Mouse (Mus musculus) heart, adult 2 months (tissue): ENCODE measurements around the gene Fuk. TPM values are rescaled to one million over a fixed set of nuclear protein-coding genes. Genes with fewer than 3 reads are reported as not detected.
"Not testable (repeated sequence)": the region's sequence is repeated elsewhere in the genome, so short reads cannot be mapped to it uniquely, and the experiment has no call there.

Source experiments
- DNase-seq, 2 experiments: peaks; one replicate each; pipeline ENCODE4 v3.0.0; 2021
- H3K27ac ChIP-seq: fragments of 200-600 bp; 2 replicates; pipeline ENCODE4 v1.8.1; 2022
- H3K27me3 ChIP-seq: fragments of 200-500 bp; 2 replicates; pipeline ENCODE4 v1.6.1; 2012; ENCODE audit warnings: mild to moderate bottlenecking, low read length, inconsistent platforms, mixed read lengths; ENCODE audit not compliant: control insufficient read depth, insufficient read depth
- H3K36me3 ChIP-seq: fragments of 200-500 bp; 2 replicates; pipeline ENCODE4 v1.6.1; 2012; ENCODE audit warnings: low read length, inconsistent platforms; ENCODE audit not compliant: control insufficient read depth, insufficient read depth
- H3K4me1 ChIP-seq: fragments of 200-500 bp; 2 replicates; pipeline ENCODE4 v1.6.1; 2011; ENCODE audit warnings: low read length; ENCODE audit not compliant: control insufficient read depth, insufficient read depth
- H3K4me3 ChIP-seq: fragments of 200-600 bp; 2 replicates; pipeline ENCODE4 v1.8.1; 2022
- H3K79me2 ChIP-seq: fragments of 200-500 bp; replicated peaks from 2 replicates; pipeline ENCODE4 v1.6.1; 2012; ENCODE audit warnings: mild to moderate bottlenecking, inconsistent platforms, low read length, moderate library complexity, mixed read lengths; ENCODE audit not compliant: control insufficient read depth, insufficient read depth
- H3K9ac ChIP-seq: fragments of 200-500 bp; 2 replicates; pipeline ENCODE4 v1.6.1; 2012; ENCODE audit warnings: low read depth, mild to moderate bottlenecking, control low read depth, inconsistent platforms, low read length, mixed read lengths
- CTCF ChIP-seq: fragments of 200-600 bp; IDR thresholded peaks from 2 replicates; pipeline ENCODE4 v1.8.1; 2022; ENCODE audit warnings: antibody characterized with exemption, mild to moderate bottlenecking, moderate library complexity
- EP300 ChIP-seq: fragments of 200-500 bp; IDR thresholded peaks from 2 replicates; pipeline ENCODE4 v1.6.1; 2011; ENCODE audit warnings: low read depth, low read length, control low read depth; ENCODE audit not compliant: insufficient read depth
- POLR2A ChIP-seq: fragments of 200-500 bp; IDR thresholded peaks from 2 replicates; pipeline ENCODE4 v1.6.1; 2011; ENCODE audit warnings: mild to moderate bottlenecking, low read depth, low read length, control low read depth; ENCODE audit not compliant: insufficient read depth
- WGBS: fragments of 180-500 bp; shearing (Covaris S2); methylation state at CpG from one replicate; pipeline ENCODE4 v1.1.7; 2018; 5-methylcytosine and 5-hydroxymethylcytosine counted together
- intact Hi-C: fragments of 180-260 bp; cut with DNase I; formaldehyde crosslinking; loops from one replicate; pipeline ENCODE4 v1.15.1; 2025
- polyA plus RNA-seq: library from polyadenylated mRNA; depleted of rRNA; stranded (reverse); fragments of >200 nt; gene quantifications from 2 replicates; pipeline ENCODE4 v1.2.3, GENCODE M21; 2012
- total RNA-seq, 2 experiments: library from RNA; stranded (reverse); gene quantifications; 2 replicates each; pipeline ENCODE4 v1.2.3; 2021

Fuk gene
- total and polyA plus RNA-seq, 3 experiments, result 4.5 to 6.2 (median 4.6) TPM

DNA sequence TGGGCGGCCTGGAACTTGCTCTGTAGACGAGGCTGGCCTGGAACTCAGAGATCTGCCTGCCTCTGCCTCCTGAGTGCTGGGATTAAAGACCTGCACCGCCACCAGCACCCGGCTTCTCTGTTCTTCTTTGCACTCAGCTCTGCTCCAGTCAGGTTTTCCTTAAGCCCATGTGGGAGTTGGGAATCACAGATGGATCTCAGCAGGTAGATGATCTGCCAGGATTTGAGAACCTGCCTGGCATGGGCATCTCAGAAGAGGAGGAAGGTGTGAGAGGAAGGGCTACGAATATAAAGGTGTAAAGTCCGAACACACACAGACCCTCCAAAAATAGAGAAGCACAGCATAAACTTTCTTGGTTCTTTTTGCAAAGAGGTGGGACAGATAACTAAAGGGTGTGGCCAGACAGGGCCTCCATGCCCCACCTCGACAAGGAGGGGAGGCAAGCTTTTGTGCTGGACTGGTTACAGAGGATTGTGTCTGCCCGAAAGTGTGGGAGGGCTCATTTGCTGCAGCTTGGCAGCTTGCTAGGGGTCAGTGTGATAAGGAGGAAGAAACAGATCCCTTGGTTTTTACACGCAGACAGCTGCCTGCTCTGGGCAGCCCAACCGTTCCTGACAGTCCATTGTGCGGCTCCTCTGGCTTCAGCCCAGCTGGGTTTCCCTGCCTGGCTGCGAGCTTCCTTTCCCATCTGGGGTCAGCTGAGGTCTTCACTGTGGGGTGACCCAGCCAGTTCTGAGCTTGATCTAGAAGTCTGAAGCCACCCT is 29.1 kb upstream of the Fuk start:
- no peak overlapping the region for H3K4me3 ChIP-seq
- peaks cover 3% of the 10 kb centered on the region; the same call in 1 of the 2 replicates for H3K79me2 ChIP-seq
- H3K9ac ChIP-seq, result no peak overlapping the region
- 37% methylated on average over 12 of the region's 12 CpGs for WGBS
- H3K27ac ChIP-seq, result peak overlapping the region; percentile 38
- DNase-seq, result peak; percentile 85 to 89
- H3K4me1 ChIP-seq, result peaks cover 15% of the 10 kb centered on the region
- intact Hi-C loops, result no loop called here
- peaks cover 6% of the 10 kb centered on the region for H3K36me3 ChIP-seq
- TF ChIP-seq POLR2A (no peak), EP300 (peak; percentile 80)
- H3K27me3 ChIP-seq, result no peaks in the 10 kb centered on the region

DNA sequence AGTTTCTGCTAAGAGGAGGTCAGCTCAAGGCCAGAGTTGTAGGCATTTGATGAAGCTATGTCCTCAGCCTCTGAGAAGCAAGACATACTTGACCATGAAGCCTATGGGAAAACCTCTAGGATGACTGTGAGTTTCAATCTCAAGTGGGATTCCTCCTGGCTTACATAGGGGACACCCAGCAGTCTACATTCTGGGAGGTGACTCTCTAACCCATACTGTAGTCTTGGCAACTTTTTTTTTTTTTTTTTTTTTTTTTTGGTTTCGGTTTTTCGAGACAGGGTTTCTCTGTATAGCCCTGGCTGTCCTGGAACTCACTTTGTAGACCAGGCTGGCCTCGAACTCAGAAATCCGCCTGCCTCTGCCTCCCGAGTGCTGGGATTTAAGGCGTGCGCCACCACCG is 27.4 kb upstream of the Fuk start:
- H3K4me1 ChIP-seq, result peaks cover 15% of the 10 kb centered on the region
- intact Hi-C loops, DNase-seq, H3K27ac ChIP-seq, H3K27me3 ChIP-seq, H3K79me2 ChIP-seq, H3K9ac ChIP-seq, H3K4me3 ChIP-seq, H3K36me3 ChIP-seq: not testable (repeated sequence)
- 93% methylated on average over 7 of the region's 8 CpGs for WGBS

DNA sequence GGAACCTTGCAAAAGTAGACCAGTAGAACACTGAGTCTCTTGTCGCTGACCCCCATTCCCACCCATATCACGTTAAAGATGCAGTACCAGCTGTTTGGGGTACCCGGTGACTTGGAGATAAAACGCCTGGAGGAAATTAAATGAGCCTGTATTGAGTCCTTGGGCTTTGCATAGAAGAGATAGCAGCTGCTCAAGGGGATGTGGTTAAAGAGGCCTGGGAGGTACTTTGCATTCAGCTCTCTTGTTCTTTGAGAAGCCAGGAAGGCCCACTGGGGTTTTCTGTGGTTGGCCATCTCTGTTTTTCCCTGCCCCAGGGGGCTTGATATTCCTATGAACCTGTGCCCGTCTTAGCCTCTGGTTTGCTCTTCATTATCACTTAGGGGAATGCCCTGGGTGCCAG is 26.8 kb upstream of the Fuk start:
- 82% methylated on average over 5 of the region's 5 CpGs for WGBS
- intact Hi-C loops, result no loop called here
- H3K4me3 ChIP-seq, result no peak overlapping the region
- TF ChIP-seq EP300, result no peak
- TF ChIP-seq POLR2A, result no peak
- TF ChIP-seq CTCF, result no peak
- no peak for DNase-seq
- no peak overlapping the region for H3K9ac ChIP-seq
- H3K27ac ChIP-seq, result no peak overlapping the region
- no peaks in the 10 kb centered on the region for H3K27me3 ChIP-seq
- H3K36me3 ChIP-seq, result peaks cover 6% of the 10 kb centered on the region
- H3K4me1 ChIP-seq, result peaks cover 15% of the 10 kb centered on the region
- H3K79me2 ChIP-seq, result peaks cover under 1% of the 10 kb centered on the region; the same call in 1 of the 2 replicates

DNA sequence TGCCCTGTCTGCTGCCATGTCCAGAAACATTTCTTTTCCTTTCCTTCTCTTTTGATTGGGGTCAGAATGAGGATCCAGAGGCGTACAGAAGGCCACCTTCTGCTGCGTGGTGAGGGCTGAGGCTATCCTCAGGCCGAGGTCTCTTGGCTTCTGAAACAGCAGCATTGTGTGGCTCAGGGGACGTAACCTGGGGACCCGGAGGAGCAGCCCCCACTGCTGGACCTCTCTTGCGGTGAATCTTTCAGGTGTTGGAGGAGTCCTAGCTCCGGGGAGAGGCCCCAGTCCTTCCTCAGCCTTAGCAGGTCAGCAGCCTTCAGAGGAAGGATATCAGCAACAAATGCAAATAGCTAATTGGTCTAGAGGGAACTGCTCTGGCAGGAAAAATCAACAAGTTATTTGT is 26.1 kb upstream of the Fuk start:
- Histone ChIP-seq H3K27ac (no peak overlapping the region), H3K27me3 (no peaks in the 10 kb centered on the region), H3K4me3 (no peak overlapping the region), H3K36me3 (peaks cover 6% of the 10 kb centered on the region), H3K4me1 (peaks cover 15% of the 10 kb centered on the region), H3K9ac (no peak overlapping the region), H3K79me2 (peaks cover under 1% of the 10 kb centered on the region)
- intact Hi-C loops, result no loop called here
- TF ChIP-seq POLR2A, result no peak
- TF ChIP-seq EP300, result no peak
- no peak for TF ChIP-seq CTCF
- no peak for DNase-seq
- WGBS, result 77% methylated on average over 7 of the region's 7 CpGs

DNA sequence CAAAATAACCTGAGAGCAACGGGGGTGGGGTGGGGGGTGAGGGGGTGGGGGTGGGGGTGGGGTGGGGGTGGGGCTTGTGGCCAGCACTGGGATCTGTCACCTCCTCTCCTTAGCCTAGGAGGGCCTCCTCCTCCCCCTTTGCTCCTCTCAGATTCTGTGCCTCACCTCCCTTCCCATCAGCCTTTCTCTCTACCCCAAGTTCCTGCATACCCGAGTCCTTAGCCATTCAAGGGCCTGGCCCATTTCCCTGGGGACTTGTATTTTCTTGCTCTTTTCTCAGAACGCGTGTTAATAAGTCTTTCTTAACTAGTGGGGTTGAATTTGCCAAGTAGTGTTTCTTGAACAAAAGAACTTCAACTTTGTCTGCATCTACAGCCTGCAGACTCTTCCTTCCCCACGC is 24.4 kb upstream of the Fuk start:
- H3K27me3 ChIP-seq, result no peaks in the 10 kb centered on the region
- no peak for DNase-seq
- H3K36me3 ChIP-seq, result no peaks in the 10 kb centered on the region
- TF ChIP-seq POLR2A, result no peak
- TF ChIP-seq CTCF, result no peak
- no peak for TF ChIP-seq EP300
- H3K79me2 ChIP-seq, result peaks cover 5% of the 10 kb centered on the region
- intact Hi-C loops, result no loop called here
- H3K9ac ChIP-seq, result no peak overlapping the region
- WGBS, result 35% methylated on average over 5 of the region's 5 CpGs
- H3K27ac ChIP-seq, result no peak overlapping the region
- H3K4me1 ChIP-seq, result peaks cover 12% of the 10 kb centered on the region
- no peak overlapping the region for H3K4me3 ChIP-seq

DNA sequence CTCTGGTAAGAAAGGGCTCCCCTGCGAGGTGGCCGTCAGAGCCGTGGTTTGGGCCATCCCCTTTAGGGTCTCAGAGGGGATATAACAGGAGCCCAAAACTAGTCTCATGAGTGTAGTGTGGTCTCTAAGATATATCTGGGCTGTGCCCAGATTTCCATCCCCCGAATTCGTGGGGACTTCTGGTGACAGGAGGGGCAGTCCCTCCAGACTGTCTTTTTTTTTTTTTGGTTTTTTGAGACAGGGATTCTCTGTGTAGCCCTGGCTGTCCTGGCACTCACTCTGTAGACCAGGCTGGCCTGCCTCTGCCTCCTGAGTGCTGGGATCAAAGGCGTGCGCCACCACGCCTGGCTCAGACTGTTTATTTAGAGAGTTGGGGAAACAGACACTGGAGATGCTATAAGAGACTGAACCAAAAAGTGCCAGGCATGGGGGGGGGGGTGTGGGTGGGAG is 23.4 kb upstream of the Fuk start:
- peaks cover 6% of the 10 kb centered on the region for H3K4me1 ChIP-seq
- no peaks in the 10 kb centered on the region for H3K36me3 ChIP-seq
- TF ChIP-seq CTCF (no peak), POLR2A (no peak), EP300 (no peak)
- peaks cover 5% of the 10 kb centered on the region for H3K79me2 ChIP-seq
- no peaks in the 10 kb centered on the region for H3K27me3 ChIP-seq
- 88% methylated on average over 8 of the region's 8 CpGs for WGBS
- no peak overlapping the region for H3K27ac ChIP-seq
- H3K9ac ChIP-seq, result no peak overlapping the region
- no peak overlapping the region for H3K4me3 ChIP-seq
- intact Hi-C loops, result no loop called here
- DNase-seq, result no peak
